Mouse (Mus musculus) heart, postnatal 0 days (tissue): Measurements from ENCODE around the gene Fam240a.

ENCODE experiments used
- CTCF ChIP-seq: IDR thresholded peaks from 2 replicates; pipeline ENCODE4 v1.5.1; 2016; ENCODE audit warnings: antibody characterized with exemption, control low read depth, low read depth
- EP300 ChIP-seq: IDR thresholded peaks from 2 replicates; pipeline ENCODE4 v1.6.1; 2016; ENCODE audit warnings: antibody characterized with exemption, low read depth

DNA sequence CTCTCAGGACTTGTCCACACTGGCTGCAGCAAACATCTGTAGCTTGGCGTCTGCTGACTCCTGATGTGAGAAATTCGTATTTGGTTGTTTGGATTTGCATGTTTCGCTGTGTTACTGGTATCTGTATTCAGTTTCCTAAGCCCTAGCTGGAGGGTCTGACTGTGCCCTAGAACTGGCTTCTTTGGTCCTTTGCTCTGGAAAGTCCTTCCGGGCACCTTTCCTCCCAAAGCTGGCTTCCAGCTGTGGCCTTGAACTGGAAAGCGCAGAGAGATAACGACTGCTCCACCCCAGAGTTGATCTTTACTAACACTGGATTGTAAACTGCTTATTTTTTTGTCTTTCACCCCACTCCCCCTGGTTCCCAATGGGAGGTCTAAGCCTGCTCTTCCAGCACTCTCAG, 31.2 kb upstream of the Fam240a start:
- TF ChIP-seq CTCF, result no peak
- TF ChIP-seq EP300, result no peak
